Mouse (Mus musculus) liver, adult 2 months (tissue): ENCODE results near the gene Gm14322. TPM values are rescaled to one million over a fixed set of nuclear protein-coding genes. Genes with fewer than 3 reads are reported as not detected.
"Not testable (repeated sequence)": the region's sequence is repeated elsewhere in the genome, so short reads cannot be mapped to it uniquely, and the experiment has no call there.

Experiments
- DNase-seq: peaks from one replicate; pipeline ENCODE4 v3.0.0-alpha.2; 2011; ENCODE audit warnings: low read depth, low spot score; ENCODE audit errors: extremely low read depth
- H3K27ac ChIP-seq: fragments of 200-500 bp; replicated peaks from 2 replicates; pipeline ENCODE4 v1.5.1; 2012; ENCODE audit warnings: low read depth, mild to moderate bottlenecking, control low read depth, inconsistent platforms, low read length; ENCODE audit not compliant: insufficient read depth
- H3K27me3 ChIP-seq: fragments of 200-500 bp; 2 replicates; pipeline ENCODE4 v1.6.1; 2012; ENCODE audit warnings: mild to moderate bottlenecking, moderate library complexity, low read length, inconsistent platforms; ENCODE audit not compliant: control insufficient read depth, insufficient read depth
- H3K36me3 ChIP-seq: fragments of 200-500 bp; 2 replicates; pipeline ENCODE4 v1.6.1; 2012; ENCODE audit warnings: low read length, inconsistent platforms; ENCODE audit not compliant: control insufficient read depth, insufficient read depth
- H3K4me1 ChIP-seq: fragments of 200-500 bp; 2 replicates; pipeline ENCODE4 v1.6.1; 2011; ENCODE audit warnings: low read length; ENCODE audit not compliant: control insufficient read depth, insufficient read depth
- H3K4me3 ChIP-seq: fragments of 200-500 bp; 2 replicates; pipeline ENCODE4 v1.5.1; 2011; ENCODE audit warnings: low read depth, mild to moderate bottlenecking, control low read depth, low read length, moderate library complexity; ENCODE audit not compliant: insufficient read depth
- H3K79me2 ChIP-seq: fragments of 200-500 bp; 2 replicates; pipeline ENCODE4 v1.6.1; 2012; ENCODE audit warnings: inconsistent platforms, mild to moderate bottlenecking, low read length, moderate library complexity; ENCODE audit not compliant: control insufficient read depth, insufficient read depth
- H3K9ac ChIP-seq: fragments of 200-500 bp; 2 replicates; pipeline ENCODE4 v1.6.1; 2012; ENCODE audit warnings: low read depth, mild to moderate bottlenecking, control low read depth, inconsistent platforms, low read length
- WGBS: fragments of 180-500 bp; shearing (Covaris S2); methylation state at CpG from one replicate; pipeline ENCODE4 v1.1.7; 2018; 5-methylcytosine and 5-hydroxymethylcytosine counted together
- polyA plus RNA-seq: library from polyadenylated mRNA; depleted of rRNA; stranded (reverse); fragments of >200 nt; gene quantifications from 2 replicates; pipeline ENCODE4 v1.2.3, GENCODE M21; 2012; rRNA removed
- total RNA-seq: library from RNA; depleted of rRNA; stranded (reverse); fragments of >200 nt; gene quantifications from 2 replicates; pipeline ENCODE4 v1.2.3, GENCODE M21; 2014; rRNA removed

Gene Gm14322
- total RNA-seq (1.5 and 2.8 TPM in 2 replicates), polyA plus RNA-seq (0.26 TPM in 1 of 2 replicates, not detected in the other)

DNA sequence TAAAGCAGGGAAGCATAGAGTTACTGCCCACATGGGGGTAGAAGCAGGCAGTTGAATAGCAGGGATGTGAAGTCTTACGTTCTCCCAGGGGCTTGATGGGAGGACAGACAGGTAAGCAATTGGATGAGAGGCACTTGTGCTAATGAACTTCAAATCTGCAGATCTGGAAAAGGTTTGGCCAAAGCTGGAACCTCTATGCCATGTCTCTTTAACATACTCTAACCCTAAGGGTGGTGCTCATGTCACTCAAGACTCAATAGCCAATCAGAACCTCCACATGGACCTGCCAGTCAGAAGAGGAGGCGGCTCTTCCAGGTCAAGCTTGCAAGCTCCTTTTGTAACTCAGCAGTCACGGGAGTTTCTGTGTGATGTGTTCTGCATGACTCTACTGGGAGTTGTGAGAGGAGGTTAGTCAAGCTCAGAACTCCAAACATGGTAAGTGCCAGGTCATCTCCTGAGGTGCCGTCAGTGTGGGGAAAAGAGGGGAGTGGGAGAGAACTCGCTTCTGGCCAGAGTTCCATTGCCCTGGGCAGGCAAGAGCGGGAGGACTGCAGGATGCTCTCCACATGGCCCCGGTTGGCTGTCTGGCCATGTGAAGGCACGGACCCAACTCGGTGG is at the start of gene Gm14322:
Gene Gm14322 (plus strand): TSS at position 348 of the 618 bp plus-strand sequence.
- not testable (repeated sequence) for H3K9ac ChIP-seq, H3K27me3 ChIP-seq, H3K4me1 ChIP-seq, H3K36me3 ChIP-seq, H3K27ac ChIP-seq, H3K79me2 ChIP-seq
- 18% methylated on average over 9 of the region's 9 CpGs for WGBS
- peak within 1 kb of the TSS; percentile 40 for H3K4me3 ChIP-seq
- peak; percentile 60 for DNase-seq

GRCm38 (mm10) chr2:177741487-177741886 is 17.6 kb upstream of the Gm14322 start:
- not testable (repeated sequence) for H3K79me2 ChIP-seq, H3K4me3 ChIP-seq, DNase-seq, H3K36me3 ChIP-seq, H3K9ac ChIP-seq, H3K4me1 ChIP-seq, H3K27ac ChIP-seq, H3K27me3 ChIP-seq
- 77% methylated on average over 6 of the region's 10 CpGs for WGBS

DNA sequence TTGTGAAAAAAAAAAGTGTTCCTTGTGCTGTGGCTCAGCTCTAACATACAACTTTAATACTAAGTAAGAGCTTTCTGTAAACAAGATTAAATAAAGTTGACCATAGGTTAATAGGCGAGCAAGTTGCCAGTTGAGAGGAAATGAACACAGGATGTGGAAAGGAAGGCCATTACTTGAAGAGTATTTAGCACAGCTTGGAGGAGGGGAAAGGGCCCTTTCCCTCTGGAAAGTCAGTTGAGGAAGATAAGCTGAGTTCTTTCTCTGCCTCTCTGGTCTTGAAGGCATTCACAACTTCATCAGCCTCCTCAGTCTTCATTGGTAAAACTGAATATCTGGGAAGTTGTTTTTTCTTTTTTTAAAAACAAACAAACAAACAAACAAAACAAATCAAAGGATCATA is 28.3 kb downstream of the Gm14322 start:
- DNase-seq, H3K27ac ChIP-seq, H3K4me3 ChIP-seq, H3K79me2 ChIP-seq, H3K27me3 ChIP-seq, H3K4me1 ChIP-seq, H3K36me3 ChIP-seq, H3K9ac ChIP-seq: not testable (repeated sequence)
- WGBS = 47% methylated on average over 1 of the region's 1 CpGs

DNA sequence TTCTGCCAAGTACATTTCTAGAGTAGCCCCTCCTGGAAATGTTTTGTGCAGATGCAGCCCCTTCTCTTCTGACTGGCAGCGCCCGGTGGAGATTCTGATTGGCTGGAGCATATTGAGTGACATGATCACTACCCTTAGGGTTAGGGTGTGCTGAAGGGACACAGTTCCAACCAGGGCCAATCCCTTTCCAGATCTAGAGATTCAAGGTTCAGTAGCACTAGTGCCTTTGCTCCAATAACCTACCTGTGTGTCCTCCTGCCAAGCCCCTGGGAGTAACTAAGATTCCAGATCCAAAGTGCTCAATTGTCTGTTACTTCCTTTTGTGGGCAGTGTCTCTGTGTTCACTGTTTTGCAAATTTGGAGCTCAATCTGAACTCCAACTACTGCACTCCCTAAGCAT is 47.1 kb downstream of the Gm14322 start:
- not testable (repeated sequence) for H3K9ac ChIP-seq, H3K27ac ChIP-seq
- WGBS = 100% methylated on average over 1 of the region's 2 CpGs

More for the DNA sequence above, 47.1 kb downstream of the Gm14322 start:
- not testable (repeated sequence) for H3K79me2 ChIP-seq, DNase-seq, H3K4me1 ChIP-seq, H3K27me3 ChIP-seq, H3K4me3 ChIP-seq, H3K36me3 ChIP-seq

Other genes starting within 250 kb of the Gm14322 start
- gene Gm14406, start 181.1 kb upstream of the Gm14322 start, total RNA-seq = not detected in 2 replicates
- gene Gm14406, start 181.1 kb upstream of the Gm14322 start, polyA plus RNA-seq = not detected in 2 replicates
- 23.4 and 34.7 TPM in 2 replicates for gene Gm14325, start 81.0 kb downstream of the Gm14322 start, total RNA-seq
- 4.0 and 5.1 TPM in 2 replicates for gene Gm14325, start 81.0 kb downstream of the Gm14322 start, polyA plus RNA-seq
- 5.9 and 7.7 TPM in 2 replicates for gene Gm14327, start 137.8 kb downstream of the Gm14322 start, total RNA-seq
- 1.3 and 1.8 TPM in 2 replicates for gene Gm14327, start 137.8 kb downstream of the Gm14322 start, polyA plus RNA-seq
- 1.4 and 5.3 TPM in 2 replicates for gene Zfp972, start 166.3 kb downstream of the Gm14322 start, total RNA-seq
- gene Zfp972, start 166.3 kb downstream of the Gm14322 start, polyA plus RNA-seq = 0.24 TPM in 1 of 2 replicates, not detected in the other
- 8.9 and 12.6 TPM in 2 replicates for gene Gm14326, start 198.0 kb downstream of the Gm14322 start, total RNA-seq
- gene Gm14326, start 198.0 kb downstream of the Gm14322 start, polyA plus RNA-seq = 0.80 and 0.97 TPM in 2 replicates